Mouse (Mus musculus) CD4-positive, CD25-positive, alpha-beta regulatory T cell (primary cell): ENCODE data around the gene Ppp1cb. TPM values are rescaled to one million over a fixed set of nuclear protein-coding genes. Genes with fewer than 3 reads are reported as not detected.

Experiments used
- polyA plus RNA-seq: library from polyadenylated mRNA; unstranded; fragments of 100-300 nt; shearing (Covaris generic); gene quantifications from one replicate; pipeline ENCODE4 v1.2.1, GENCODE M21; 2017

The Ppp1cb gene
- 153 TPM for polyA plus RNA-seq

GRCm38 (mm10) chr5:32458408-32459143, at the start of gene Ppp1cb:
TSS of gene Ppp1cb (plus strand) at chr5:32458843.

Other genes with a start within 250 kb of the Ppp1cb start
- gene Plb1, start 226.1 kb upstream of the Ppp1cb start, polyA plus RNA-seq: not detected
- 0.86 TPM for gene Yes1, start 152.3 kb downstream of the Ppp1cb start, polyA plus RNA-seq